Mouse (Mus musculus) kidney, embryonic 14.5 days (tissue): ENCODE results near the gene Pkd2l1. TPM values are rescaled to one million over a fixed set of nuclear protein-coding genes. Genes with fewer than 3 reads are reported as not detected.
A peak's percentile ranks its signal among the peaks of the same experiment; 100 is the strongest.
"Not testable (repeated sequence)": the region's sequence is repeated elsewhere in the genome, so short reads cannot be mapped to it uniquely, and the experiment has no call there.

ENCODE experiments used
- ATAC-seq: fragments of 200-750 bp; cut with Nextera tagmentation; 2 replicates; pipeline ENCODE4 v1.8.0; 2017; ENCODE audit warnings: moderate number of reproducible peaks, mild to moderate bottlenecking, moderate TSS enrichment, moderate library complexity; ENCODE audit not compliant: low FRiP score, low TSS enrichment
- H3K27ac ChIP-seq: fragments of 300-500 bp; sonication (generic); 2 replicates; pipeline ENCODE4 v1.5.1; 2014; ENCODE audit warnings: low read depth, mild to moderate bottlenecking, low read length, moderate library complexity, mixed read lengths
- H3K27me3 ChIP-seq: fragments of 300-500 bp; sonication (generic); 2 replicates; pipeline ENCODE4 v1.6.1; 2014; ENCODE audit warnings: mild to moderate bottlenecking, low read length; ENCODE audit not compliant: control insufficient read depth, insufficient read depth
- H3K36me3 ChIP-seq: fragments of 300-500 bp; sonication (generic); 2 replicates; pipeline ENCODE4 v1.6.1; 2014; ENCODE audit warnings: low read length, mixed read lengths; ENCODE audit not compliant: control insufficient read depth, insufficient read depth
- H3K4me1 ChIP-seq: fragments of 300-500 bp; sonication (generic); 2 replicates; pipeline ENCODE4 v1.6.1; 2014; ENCODE audit warnings: low read length, mixed read lengths; ENCODE audit not compliant: control insufficient read depth, insufficient read depth
- H3K4me2 ChIP-seq: fragments of 300-500 bp; sonication (generic); replicated peaks from 2 replicates; pipeline ENCODE4 v1.6.1; 2014; ENCODE audit warnings: low read depth, mild to moderate bottlenecking, low read length
- H3K4me3 ChIP-seq: fragments of 300-500 bp; sonication (generic); 2 replicates; pipeline ENCODE4 v1.5.1; 2014; ENCODE audit warnings: mild to moderate bottlenecking, low read length
- H3K9ac ChIP-seq: fragments of 300-500 bp; sonication (generic); 2 replicates; pipeline ENCODE4 v1.6.1; 2014; ENCODE audit warnings: low read depth, mild to moderate bottlenecking, low read length, moderate library complexity
- H3K9me3 ChIP-seq: fragments of 300-500 bp; sonication (generic); 2 replicates; pipeline ENCODE4 v1.6.1; 2016; ENCODE audit warnings: low read length; ENCODE audit not compliant: control insufficient read depth
- WGBS: fragments of 180-500 bp; shearing (Covaris S2); extraction: QIAGEN DNeasy Blood & Tissue Kit; methylation state at CpG from one replicate; pipeline ENCODE4 v1.1.7; 2014; 5-methylcytosine and 5-hydroxymethylcytosine counted together
- polyA plus RNA-seq: library from polyadenylated mRNA; unstranded; fragments of >200 nt; fragmentation: Nextera tagmentation; extraction: Ambion mirVana; gene quantifications from 2 replicates; pipeline ENCODE4 v1.2.1, GENCODE M21; 2014

Gene Pkd2l1
- polyA plus RNA-seq, 1 experiment from 2014 or later, result not detected

DNA sequence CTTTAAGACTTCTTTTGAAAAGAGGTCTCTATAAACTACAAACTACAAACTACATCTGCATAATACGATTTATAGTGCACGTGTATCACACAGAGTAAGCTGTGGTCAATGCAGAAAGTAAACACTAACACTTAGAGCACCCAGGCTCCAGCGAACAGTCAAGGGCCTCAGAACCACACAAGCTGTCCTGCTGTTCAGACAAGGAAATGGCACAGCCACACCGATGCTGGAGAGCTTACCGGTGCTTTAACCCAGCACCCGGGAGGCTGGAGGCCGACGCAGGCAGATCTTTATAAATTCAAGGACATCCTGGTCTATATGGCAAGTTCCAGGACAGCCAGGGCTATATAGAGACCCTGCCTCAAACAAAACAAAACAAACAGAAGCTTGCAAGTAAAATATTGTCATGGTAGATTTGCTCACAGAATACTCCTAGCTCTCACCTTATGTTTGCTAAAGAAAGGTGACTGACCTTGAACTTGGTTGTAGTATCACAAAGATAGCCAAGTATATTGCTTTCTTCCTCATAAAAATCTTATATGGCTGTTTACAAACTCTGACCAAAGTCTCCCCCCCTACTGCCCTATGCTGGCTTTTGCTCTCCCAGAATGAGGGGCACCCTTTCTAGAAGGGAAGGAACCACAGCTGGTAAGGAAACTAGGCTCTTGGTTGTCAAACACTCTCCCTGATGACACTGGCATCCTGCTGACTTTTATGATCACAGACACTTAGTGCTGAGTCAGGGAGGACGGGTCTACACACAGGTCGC lies 64.3 kb downstream of the Pkd2l1 start:
- Histone ChIP-seq H3K4me3 (no peak overlapping the region), H3K27ac (no peak overlapping the region), H3K4me1 (no peaks in the 10 kb centered on the region), H3K36me3 (peaks cover 85% of the 10 kb centered on the region), H3K27me3 (no peaks in the 10 kb centered on the region), H3K9ac (no peak overlapping the region), H3K9me3 (no peaks in the 10 kb centered on the region), H3K4me2 (no peak overlapping the region)
- no peak for ATAC-seq
- WGBS, result 96% methylated on average over 10 of the region's 10 CpGs

- H3K9ac ChIP-seq, result no peak overlapping the region
- 90% methylated on average over 7 of the region's 7 CpGs for WGBS
- H3K4me2 ChIP-seq, result no peak overlapping the region
- H3K36me3 ChIP-seq, result peaks cover 87% of the 10 kb centered on the region
- no peak for ATAC-seq
- H3K27me3 ChIP-seq, result no peaks in the 10 kb centered on the region
- H3K4me3 ChIP-seq, result no peak overlapping the region
- no peaks in the 10 kb centered on the region for H3K4me1 ChIP-seq
- no peak overlapping the region for H3K27ac ChIP-seq
- no peaks in the 10 kb centered on the region for H3K9me3 ChIP-seq
These were observed 71.1 kb downstream of the Pkd2l1 start for GRCm38 (mm10) chr19:44121137-44121536.

- H3K9me3 ChIP-seq, H3K4me2 ChIP-seq, ATAC-seq, H3K9ac ChIP-seq, H3K4me3 ChIP-seq, H3K27ac ChIP-seq, H3K27me3 ChIP-seq, H3K4me1 ChIP-seq: not testable (repeated sequence)
- 91% methylated on average over 7 of the region's 9 CpGs for WGBS
- H3K36me3 ChIP-seq, result peaks cover 86% of the 10 kb centered on the region
These were observed 71.6 kb downstream of the Pkd2l1 start for GRCm38 (mm10) chr19:44120686-44121085.

- Histone ChIP-seq H3K4me3 (no peak overlapping the region), H3K4me2 (no peak overlapping the region), H3K27me3 (no peaks in the 10 kb centered on the region), H3K27ac (no peak overlapping the region), H3K4me1 (no peaks in the 10 kb centered on the region), H3K9me3 (no peaks in the 10 kb centered on the region), H3K9ac (no peak overlapping the region), H3K36me3 (peaks cover 82% of the 10 kb centered on the region)
- no peak for ATAC-seq
These were observed 74.4 kb downstream of the Pkd2l1 start for GRCm38 (mm10) chr19:44117793-44118192.

GRCm38 (mm10) chr19:44111706-44112105 lies 80.5 kb downstream of the Pkd2l1 start:
- Histone ChIP-seq H3K4me2 (no peak overlapping the region), H3K9me3 (no peaks in the 10 kb centered on the region), H3K27me3 (no peaks in the 10 kb centered on the region), H3K9ac (no peak overlapping the region), H3K27ac (no peak overlapping the region), H3K4me3 (no peak overlapping the region), H3K4me1 (peaks cover 6% of the 10 kb centered on the region; the same call in 1 of the 2 replicates), H3K36me3 (peaks cover 59% of the 10 kb centered on the region)
- 65% methylated on average over 7 of the region's 7 CpGs for WGBS
- no peak for ATAC-seq

- peaks cover 16% of the 10 kb centered on the region for H3K4me1 ChIP-seq
- H3K27me3 ChIP-seq, result no peaks in the 10 kb centered on the region
- H3K9me3 ChIP-seq, result no peaks in the 10 kb centered on the region
- peaks cover 52% of the 10 kb centered on the region for H3K36me3 ChIP-seq
- no peak overlapping the region for H3K4me3 ChIP-seq
- no peak overlapping the region for H3K27ac ChIP-seq
- H3K4me2 ChIP-seq, result no peak overlapping the region
- 65% methylated on average over 9 of the region's 9 CpGs for WGBS
- H3K9ac ChIP-seq, result no peak overlapping the region
- ATAC-seq, result no peak
These were observed 81.9 kb downstream of the Pkd2l1 start for GRCm38 (mm10) chr19:44110356-44110755.

DNA sequence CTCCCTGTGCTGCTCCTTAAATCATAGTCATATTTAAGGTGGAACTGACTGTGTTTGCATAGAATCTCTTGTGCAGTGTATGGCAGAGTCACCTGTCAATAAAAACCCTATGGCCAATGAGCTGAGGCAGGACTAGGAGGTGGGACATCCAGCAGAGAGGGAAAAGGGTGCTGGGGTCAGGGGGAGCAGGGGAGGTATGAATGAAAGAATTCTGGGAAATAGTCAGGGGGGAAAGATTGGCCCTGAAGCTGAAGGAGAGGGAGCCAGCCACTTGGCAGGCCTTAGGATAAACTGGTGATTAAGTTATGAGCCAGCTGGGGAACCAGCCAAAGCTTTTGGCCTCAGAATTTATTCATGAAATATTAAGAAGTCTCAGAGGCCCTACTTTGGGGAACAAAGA lies 83.2 kb downstream of the Pkd2l1 start:
- H3K9ac ChIP-seq, result no peak overlapping the region
- no peak overlapping the region for H3K4me2 ChIP-seq
- ATAC-seq, result no peak
- no peaks in the 10 kb centered on the region for H3K27me3 ChIP-seq
- H3K27ac ChIP-seq, result no peak overlapping the region
- H3K9me3 ChIP-seq, result no peaks in the 10 kb centered on the region
- H3K36me3 ChIP-seq, result peaks cover 38% of the 10 kb centered on the region
- H3K4me3 ChIP-seq, result no peak overlapping the region
- H3K4me1 ChIP-seq, result peaks cover 17% of the 10 kb centered on the region

DNA sequence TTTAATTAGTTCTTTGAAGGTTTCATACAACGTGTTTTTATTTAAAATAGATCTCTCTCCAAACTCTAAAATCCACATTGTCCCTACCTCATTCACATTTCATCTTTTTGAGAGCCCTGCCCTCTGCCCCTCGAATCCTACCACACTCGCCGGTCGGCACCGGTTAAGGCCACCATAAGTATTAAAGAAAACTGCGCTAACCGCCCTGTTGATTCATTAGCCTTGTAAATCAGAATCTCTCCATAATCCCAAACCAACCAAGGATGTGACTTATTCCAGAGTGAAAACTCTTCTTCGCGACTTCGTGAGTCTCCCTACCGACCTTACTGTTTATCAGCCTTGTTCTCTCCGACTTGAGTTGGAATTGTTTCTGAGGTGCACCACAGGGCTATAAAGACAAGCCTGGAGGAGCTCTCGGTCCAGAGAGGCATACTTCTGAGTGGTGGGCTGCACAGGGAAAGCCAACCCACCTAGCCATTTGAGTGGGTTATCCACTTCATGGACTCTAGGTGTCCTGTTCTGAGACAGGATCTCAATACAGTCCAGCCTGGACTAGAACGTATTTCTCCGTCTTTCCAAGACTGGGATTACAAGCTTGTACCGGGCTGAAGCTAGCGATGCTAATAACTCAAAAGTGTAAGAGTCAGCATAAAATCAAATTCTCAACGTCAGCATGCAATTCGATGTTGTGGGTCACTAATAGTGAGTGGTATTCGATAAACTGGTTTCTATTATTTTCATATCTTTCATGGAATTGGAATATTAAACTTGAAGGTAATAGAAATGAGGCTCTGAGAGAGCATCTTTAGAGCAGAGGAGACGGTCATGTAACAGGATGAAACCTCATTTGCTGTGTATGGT lies 84.4 kb downstream of the Pkd2l1 start:
- H3K4me1 ChIP-seq, result peaks cover 17% of the 10 kb centered on the region
- H3K9ac ChIP-seq, result peak overlapping the region; percentile 94
- ATAC-seq, result peak; percentile 28
- peaks cover 29% of the 10 kb centered on the region for H3K36me3 ChIP-seq
- H3K27ac ChIP-seq, result no peak overlapping the region
- H3K9me3 ChIP-seq, result no peaks in the 10 kb centered on the region
- 30% methylated on average over 22 of the region's 22 CpGs for WGBS
- peak overlapping the region; percentile 97 for H3K4me3 ChIP-seq
- no peaks in the 10 kb centered on the region for H3K27me3 ChIP-seq
- H3K4me2 ChIP-seq, result peak overlapping the region; percentile 83
